28 mouse cellular contexts compared by ENCODE assay signal in genomic region chr16:91480517-91480916, GRCm38 (mm10). TPM values are rescaled to one million over a fixed set of nuclear protein-coding genes. Genes with fewer than 3 reads are reported as not detected.
DNase-seq lines count a peak whose midpoint lies in the region; ATAC-seq and TF ChIP-seq lines count a peak whose summit lies in the region.
"Had no signal": no experiment of that assay in that cellular context is flagged by ENCODE, and none has a peak within 500 bp of the region (broad histone marks: within the 10 kb centered on the region; RNA-seq: fewer than 3 reads in every experiment).

No protein-coding gene starts in this region.

- H3K4me1 ChIP-seq in ES-Bruce4 (ENCODE audit: control insufficient read depth, insufficient read depth, low read length) = peaks cover 2% of the 10 kb centered on the region
- H3K4me1 ChIP-seq in bone marrow macrophage, adult 2 months (ENCODE audit: control insufficient read depth, insufficient read depth, low read length) = peaks cover 52% of the 10 kb centered on the region
- H3K4me1 ChIP-seq in hindbrain, embryonic 13.5 days (replicated peaks) = peaks cover 6% of the 10 kb centered on the region; the same call in 1 of the 2 replicates
- H3K4me1 ChIP-seq: neural tube, embryonic 12.5 days had no signal

- 0 out of 2 replicates have a peak, but pooled peaks have one; percentile 52 for TF ChIP-seq EP300 in ES-Bruce4 (IDR thresholded peaks at IDR 0.05; ENCODE audit: insufficient read depth, low read depth, low read length)

- H3K9me3 ChIP-seq in ES-Bruce4 (replicated peaks; ENCODE audit: control insufficient read depth, insufficient read depth, low read length, poor library complexity, severe bottlenecking) = no peaks in the 10 kb centered on the region
- H3K9me3 ChIP-seq in hindbrain, embryonic 13.5 days = no peaks in the 10 kb centered on the region
- H3K9me3 ChIP-seq: forebrain, embryonic 10.5 days; limb, embryonic 10.5 days; liver, embryonic 12.5 days; lung, embryonic 15.5 days; neural tube, embryonic 12.5 days had no signal

- H3K4me3 ChIP-seq in ES-Bruce4 (ENCODE audit: low read depth, low read length) = no peak overlapping the region
- H3K4me3 ChIP-seq in bone marrow macrophage, adult 2 months (ENCODE audit: insufficient read depth, low read length) = no peak overlapping the region
- H3K4me3 ChIP-seq in hindbrain, embryonic 13.5 days = no peak overlapping the region
- H3K4me3 ChIP-seq: forebrain, embryonic 10.5 days; gastrocnemius, adult 2 months; left cerebral cortex, adult 2 months; limb, embryonic 10.5 days; liver, embryonic 12.5 days; lung, embryonic 15.5 days; neural tube, embryonic 12.5 days had no signal

- H3K27me3 ChIP-seq in ES-Bruce4 (ENCODE audit: control insufficient read depth, insufficient read depth, low read length, poor library complexity, severe bottlenecking) = no peaks in the 10 kb centered on the region
- no peaks in the 10 kb centered on the region for H3K27me3 ChIP-seq in hindbrain, embryonic 13.5 days
- H3K27me3 ChIP-seq: liver, embryonic 12.5 days; lung, embryonic 15.5 days; neural tube, embryonic 12.5 days had no signal

- H3K27ac ChIP-seq in ES-Bruce4 (ENCODE audit: insufficient read depth, low read length) = peak overlapping the region; percentile 84
- 0 out of 2 replicates have a peak overlapping the region, but pooled peaks have one; percentile 18 for H3K27ac ChIP-seq in bone marrow macrophage, adult 2 months (ENCODE audit: insufficient read depth, low read depth, low read length)
- H3K27ac ChIP-seq in hindbrain, embryonic 13.5 days = no peak overlapping the region
- H3K27ac ChIP-seq: forebrain, embryonic 10.5 days; gastrocnemius, adult 2 months; left cerebral cortex, adult 2 months; limb, embryonic 10.5 days; liver, embryonic 12.5 days; lung, embryonic 15.5 days; macrophage; neural tube, embryonic 12.5 days had no signal

- no peak for TF ChIP-seq CTCF in ES-Bruce4 (IDR thresholded peaks at IDR 0.05; ENCODE audit: low read depth, low read length)
- TF ChIP-seq CTCF in bone marrow macrophage, adult 2 months (IDR thresholded peaks at IDR 0.05; ENCODE audit: low read depth, low read length) = no peak

- no peaks in the 10 kb centered on the region for H3K36me3 ChIP-seq in ES-Bruce4 (ENCODE audit: control insufficient read depth, insufficient read depth, low read length, poor library complexity, severe bottlenecking)
- H3K36me3 ChIP-seq in hindbrain, embryonic 13.5 days = no peaks in the 10 kb centered on the region
- H3K36me3 ChIP-seq: forebrain, embryonic 10.5 days; limb, embryonic 10.5 days; liver, embryonic 12.5 days; lung, embryonic 15.5 days; neural tube, embryonic 12.5 days had no signal

- TF ChIP-seq POLR2A in ES-Bruce4 (IDR thresholded peaks at IDR 0.05; ENCODE audit: insufficient read depth, low read length) = no peak
- no peak for TF ChIP-seq POLR2A in bone marrow macrophage, adult 2 months (IDR thresholded peaks at IDR 0.05; ENCODE audit: borderline replicate concordance, low read depth, low read length)

- no peak overlapping the region for H3K9ac ChIP-seq in ES-Bruce4 (ENCODE audit: low read depth, poor library complexity, severe bottlenecking)
- no peak overlapping the region for H3K9ac ChIP-seq in hindbrain, embryonic 13.5 days
- H3K9ac ChIP-seq: liver, embryonic 12.5 days; lung, embryonic 15.5 days; neural tube, embryonic 12.5 days had no signal

- peak; percentile 68 to 75 for DNase-seq in B cell, adult 2 months
- DNase-seq in cerebellum, postnatal 4 days (ENCODE audit: low spot score in 2 of 2) = no peak
- DNase-seq in kidney, postnatal 36 days = no peak
- DNase-seq: adrenal gland, postnatal 10 days; cerebellum, adult 11 months; cerebellum, postnatal 14 days; gastrocnemius, adult 2 months; heart, adult 11 months; heart, postnatal 36 days; kidney, adult 2 months; kidney, postnatal 14 days; spleen, adult 18-20 months; thymus, postnatal 25 days had no signal

- ATAC-seq in monocyte, adult 5-6 weeks (replicated peaks; ENCODE audit: insufficient number of reproducible peaks, low FRiP score, low TSS enrichment, poor library complexity, severe bottlenecking) = 0 out of 2 replicates have a peak, but pooled peaks have one; percentile 9
- ATAC-seq in hindbrain, embryonic 13.5 days (ENCODE audit: low FRiP score) = no peak
- ATAC-seq: activated CD4-positive, CD25-positive, alpha-beta regulatory T cell, adult 4 months; CD4-positive, CD25-positive, alpha-beta regulatory T cell, adult 4 months; hindbrain, embryonic 16.5 days; liver, embryonic 12.5 days had no signal

- H3K4me2 ChIP-seq in hindbrain, embryonic 13.5 days = no peak overlapping the region
- H3K4me2 ChIP-seq: liver, embryonic 12.5 days; lung, embryonic 15.5 days; midbrain, embryonic 11.5 days; neural tube, embryonic 12.5 days had no signal

RNA-seq across cellular contexts. Expression of gene Ifnar1, which starts 4.5 kb away (rescaled TPM):
- 31.3 and 35.3 TPM in 2 replicates for polyA plus RNA-seq in ES-Bruce4 (2011; ENCODE audit: insufficient read depth, insufficient read length, low read depth, missing spikeins)
- polyA plus RNA-seq in bone marrow macrophage, adult 2 months (2012; ENCODE audit: insufficient read depth, insufficient read length, missing spikeins) = 89.1 and 92.5 TPM in 2 replicates
- 91.0 to 131 TPM (median 108 TPM) in 3 replicates for total RNA-seq in monocyte, adult 5-6 weeks (2017)
- 48.4 and 53.5 TPM in 2 replicates for polyA plus RNA-seq in hindbrain, embryonic 13.5 days (2015; fragmentation: Nextera tagmentation; extraction: Ambion mirVana)

Comparison
In these comparisons a context has a peak if more than half of its experiments do, and no peak if none do; other contexts are left out.
1. DNase-seq: peak in B cell, adult 2 months (2 of 2); none in cerebellum, postnatal 4 days (0 of 2) and kidney, postnatal 36 days (0 of 2).